Mouse (Mus musculus) kidney, postnatal 25 days (tissue): ENCODE measurements around the gene Gm9767.

Source experiments
- DNase-seq, 2 experiments: peaks; one replicate each; pipeline ENCODE4 v3.0.0; 2021; ENCODE audit warnings: mixed read lengths in 2 of 2

Gene Gm9767

DNA sequence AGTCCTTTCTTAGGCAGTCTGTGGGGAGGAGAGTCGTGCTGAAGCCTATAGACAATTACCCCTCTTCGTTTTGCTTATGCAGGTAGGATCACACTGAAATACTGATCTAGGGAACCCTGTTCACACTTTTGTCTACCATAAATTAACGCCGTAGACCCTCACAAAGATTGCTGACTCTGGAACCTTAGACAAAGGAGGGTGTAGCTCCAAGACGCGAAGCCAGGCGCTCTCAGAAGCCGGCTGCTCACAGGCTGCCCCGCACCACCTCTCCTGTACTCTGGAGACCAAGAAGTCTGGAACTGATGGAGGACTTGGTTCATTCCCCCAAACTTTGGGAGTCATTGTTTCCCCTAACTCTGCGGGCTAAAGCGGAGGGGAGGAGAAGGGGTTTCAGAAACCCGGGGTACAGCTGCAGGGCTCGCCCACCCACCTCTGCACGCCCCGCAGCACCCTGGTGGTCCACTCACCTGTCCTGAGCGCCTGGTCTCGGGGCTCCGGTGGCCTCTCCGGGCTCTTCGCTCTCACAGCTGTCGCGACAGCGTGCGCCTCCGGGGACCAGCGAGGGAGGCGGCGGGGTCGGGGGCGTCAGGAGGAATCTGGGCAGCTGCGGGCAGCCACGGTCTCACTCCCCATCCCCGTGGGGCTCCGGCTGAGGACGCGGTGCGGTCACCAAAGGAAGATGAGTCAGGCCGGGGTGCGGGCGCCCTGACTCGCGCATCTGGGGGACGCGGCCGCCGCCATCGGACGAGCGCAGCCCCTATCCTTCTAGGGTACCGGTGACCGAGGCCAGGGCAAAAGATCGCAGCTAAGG is at the start of gene Gm9767:
Gm9767 (plus strand) TSS at position 585 of the 811 bp plus-strand sequence.
- DNase-seq, result peak in 1 of 2 experiments; percentile 36

DNA sequence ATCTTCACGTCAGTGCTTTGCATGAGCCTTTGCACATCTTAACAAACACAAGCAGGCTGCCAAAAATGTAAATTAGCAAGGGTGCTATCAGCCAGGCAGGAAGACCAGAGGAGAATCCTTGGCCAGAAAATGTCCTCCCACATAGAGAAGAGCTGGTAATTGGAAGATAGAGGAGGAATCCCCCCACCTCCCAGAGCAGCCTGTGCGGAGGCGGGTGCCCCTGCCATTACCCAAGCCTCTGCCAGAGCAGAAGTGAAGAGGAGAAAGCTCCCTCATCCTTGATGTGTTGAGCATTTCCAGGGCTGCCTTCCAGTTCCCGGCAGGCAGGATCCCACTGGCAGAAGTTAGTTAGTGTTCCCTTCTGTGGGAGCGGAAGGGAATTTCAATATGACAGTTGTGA is 43.1 kb upstream of the Gm9767 start:
- no peak for DNase-seq

DNA sequence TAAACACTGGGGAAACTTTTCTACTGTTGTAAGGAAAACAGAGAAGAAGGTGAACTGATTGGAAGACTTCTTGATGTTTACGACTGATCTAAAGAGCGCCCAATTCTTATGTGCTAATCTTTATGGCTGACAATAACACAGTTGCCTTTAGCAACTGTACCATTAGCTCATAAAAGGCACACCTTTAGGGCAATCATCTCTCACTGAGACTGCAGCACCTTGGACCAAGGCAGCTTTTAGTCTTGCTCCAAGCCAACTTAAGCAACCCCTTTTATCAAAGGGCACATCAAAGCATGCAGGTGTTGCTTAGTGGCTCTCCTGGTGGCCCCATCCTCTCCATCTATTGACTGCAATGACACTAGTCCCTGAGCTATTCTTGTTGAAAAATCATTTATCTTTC is 26.9 kb upstream of the Gm9767 start:
- DNase-seq, result no peak

DNA sequence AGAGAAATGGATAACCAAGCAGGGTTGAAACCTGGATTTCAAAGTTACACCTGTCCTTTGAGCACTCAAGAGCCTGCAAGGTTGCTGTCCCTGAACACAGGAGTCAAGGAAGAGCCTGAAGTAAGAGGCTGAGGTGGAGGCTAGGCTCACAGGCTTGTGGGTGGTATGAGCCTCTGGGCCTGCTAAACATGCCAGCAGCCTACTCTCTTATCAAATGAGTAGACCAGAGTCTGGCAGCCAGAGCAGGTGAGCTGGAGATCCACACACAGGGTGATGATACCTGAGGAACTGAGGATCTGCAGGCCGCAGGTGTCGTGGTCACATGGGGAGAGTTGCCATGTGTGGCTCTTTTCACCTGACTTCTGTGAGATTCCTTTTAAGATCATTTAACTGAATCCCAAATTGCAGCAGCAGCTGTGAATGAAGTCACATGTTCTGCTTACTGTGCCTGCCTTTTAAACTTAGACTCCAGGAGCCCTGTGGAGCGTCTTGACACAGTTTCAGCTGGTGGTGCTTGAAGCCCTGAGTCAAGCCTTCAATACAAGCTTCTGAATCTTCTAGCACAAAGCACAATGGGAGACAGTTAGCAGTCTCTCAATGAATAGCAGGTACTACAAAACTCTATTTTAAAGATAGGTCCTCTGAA is 18.3 kb upstream of the Gm9767 start:
- DNase-seq, result no peak

DNA sequence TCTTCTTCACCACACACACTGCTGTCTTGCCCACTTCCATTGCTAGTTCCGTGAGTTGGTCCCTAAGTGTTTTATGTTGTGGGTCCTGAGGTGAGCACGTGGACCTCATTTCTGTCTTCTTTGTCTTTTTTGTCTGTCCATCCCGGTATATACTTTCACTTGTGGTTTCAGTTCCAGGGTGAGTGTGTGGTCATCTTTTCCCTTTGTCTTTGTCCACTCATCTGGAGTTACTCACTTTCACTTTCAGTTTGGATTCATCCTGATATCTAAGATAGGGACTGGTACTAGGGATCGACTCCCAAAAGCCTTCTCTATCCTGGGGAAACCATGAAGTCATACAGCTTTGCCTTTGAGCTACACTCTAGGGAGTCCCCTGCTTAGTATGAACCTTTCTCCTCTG is 15.0 kb upstream of the Gm9767 start:
- no peak for DNase-seq

DNA sequence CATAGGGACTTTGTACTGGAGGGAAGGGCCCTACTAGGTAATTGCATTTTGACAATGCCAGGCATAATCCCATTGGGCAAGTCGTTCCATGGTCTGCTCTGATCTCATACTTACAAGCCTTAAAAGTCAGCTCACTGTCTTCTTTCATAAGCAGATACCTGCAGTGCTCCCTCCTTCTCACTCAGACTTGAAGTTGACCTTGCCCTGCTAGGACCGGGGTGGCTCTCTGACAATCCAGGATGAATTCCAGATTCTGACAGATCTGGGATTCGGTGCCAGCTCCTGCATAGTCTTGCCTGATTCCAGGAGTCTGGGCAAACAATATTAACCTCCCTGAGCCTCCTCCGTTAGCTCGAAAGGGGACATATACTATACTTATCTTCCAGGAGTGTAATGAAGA is 6.1 kb upstream of the Gm9767 start:
- no peak for DNase-seq

DNA sequence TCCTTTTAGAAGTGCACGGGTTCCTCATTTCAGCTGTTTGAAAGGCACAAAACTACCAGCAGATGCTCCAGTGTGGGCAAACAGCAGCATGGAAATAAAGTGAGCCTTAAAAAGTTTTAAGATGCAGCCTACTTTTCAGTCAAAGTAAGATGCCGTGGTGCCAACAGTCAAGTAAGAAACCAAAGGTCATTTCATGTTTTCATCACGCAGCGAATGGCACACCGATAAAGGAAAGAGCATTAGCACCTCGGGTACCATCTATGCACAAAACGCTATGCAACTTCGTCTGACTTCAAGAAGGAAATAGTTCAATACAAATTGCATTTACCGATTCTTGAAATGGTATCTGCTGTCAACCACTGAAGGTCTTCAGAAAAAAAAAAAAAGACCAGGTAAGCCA is 1.1 kb upstream of the Gm9767 start:
- no peak for DNase-seq

DNA sequence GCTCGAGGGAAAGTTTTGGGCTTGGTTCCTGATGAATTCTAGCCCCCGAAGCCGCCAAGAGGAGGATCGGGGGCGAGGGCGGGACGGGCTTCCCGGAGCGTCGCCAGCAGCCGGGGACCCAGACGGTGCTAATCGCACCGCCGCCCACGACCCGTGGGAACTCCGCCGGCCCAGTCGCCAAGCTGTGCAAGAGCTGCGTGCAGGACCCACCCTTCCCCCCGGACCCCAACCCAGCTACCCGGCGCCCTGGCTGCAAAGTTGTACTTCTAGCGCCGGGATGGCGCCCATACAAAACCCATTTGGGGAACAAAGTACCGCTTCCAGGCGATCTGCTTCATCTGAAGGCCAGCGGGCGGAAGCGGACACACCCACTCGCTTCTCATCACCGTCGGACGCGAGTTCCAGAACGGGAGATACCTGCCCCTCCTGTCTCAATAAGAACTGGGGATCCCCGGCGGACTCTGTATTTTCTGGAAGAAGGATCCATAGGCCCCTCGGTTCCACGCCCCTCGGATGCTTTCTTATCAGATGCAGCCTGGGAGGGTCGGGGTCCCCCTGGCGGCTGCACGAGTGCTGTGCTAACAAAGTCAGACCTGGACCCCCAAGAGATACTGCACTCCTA is 577 bp downstream of the Gm9767 start, which contains the start of gene Tmem200a:
Tmem200a (minus strand) TSS at position 532 of the 622 bp plus-strand sequence.
- peak; percentile 42 to 46 for DNase-seq

DNA sequence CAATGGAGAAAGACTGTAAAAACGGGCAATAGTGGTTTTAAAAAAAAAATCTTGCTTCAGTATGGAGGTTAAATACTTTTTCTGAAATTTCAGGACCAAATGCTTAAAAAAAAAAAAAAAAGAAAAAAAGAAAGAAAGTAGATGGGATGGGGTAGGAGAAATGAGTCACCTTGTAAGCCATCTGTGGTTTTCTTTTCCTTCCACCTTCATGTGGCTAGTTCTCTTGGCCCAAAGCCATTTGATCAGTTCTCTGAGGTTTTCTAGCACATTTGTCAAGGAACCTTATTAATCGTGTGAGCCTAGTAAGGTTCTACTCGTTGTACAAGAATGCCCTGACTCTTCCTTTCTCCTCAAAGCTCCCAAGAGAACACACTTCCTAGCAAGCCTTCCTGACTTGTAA is 1.6 kb downstream of the Gm9767 start:
- DNase-seq, result no peak

DNA sequence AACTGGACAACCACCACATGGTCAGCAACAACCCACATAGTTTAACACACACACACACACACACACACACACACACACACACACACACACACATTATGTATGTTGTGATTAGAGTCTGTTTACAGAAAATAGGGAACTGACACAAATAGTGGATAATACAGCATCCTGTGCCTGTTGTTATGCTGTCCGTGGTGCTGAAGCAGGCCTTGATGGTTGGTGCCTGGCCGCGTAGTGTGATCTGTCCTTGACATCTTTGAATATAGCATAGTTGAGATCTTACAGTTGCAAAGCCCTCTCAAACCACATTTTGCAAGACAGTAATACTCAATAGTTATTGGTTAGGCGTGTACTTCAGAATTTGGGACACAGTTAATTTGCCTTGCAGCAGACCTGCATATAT is 4.0 kb downstream of the Gm9767 start:
- DNase-seq, result no peak

DNA sequence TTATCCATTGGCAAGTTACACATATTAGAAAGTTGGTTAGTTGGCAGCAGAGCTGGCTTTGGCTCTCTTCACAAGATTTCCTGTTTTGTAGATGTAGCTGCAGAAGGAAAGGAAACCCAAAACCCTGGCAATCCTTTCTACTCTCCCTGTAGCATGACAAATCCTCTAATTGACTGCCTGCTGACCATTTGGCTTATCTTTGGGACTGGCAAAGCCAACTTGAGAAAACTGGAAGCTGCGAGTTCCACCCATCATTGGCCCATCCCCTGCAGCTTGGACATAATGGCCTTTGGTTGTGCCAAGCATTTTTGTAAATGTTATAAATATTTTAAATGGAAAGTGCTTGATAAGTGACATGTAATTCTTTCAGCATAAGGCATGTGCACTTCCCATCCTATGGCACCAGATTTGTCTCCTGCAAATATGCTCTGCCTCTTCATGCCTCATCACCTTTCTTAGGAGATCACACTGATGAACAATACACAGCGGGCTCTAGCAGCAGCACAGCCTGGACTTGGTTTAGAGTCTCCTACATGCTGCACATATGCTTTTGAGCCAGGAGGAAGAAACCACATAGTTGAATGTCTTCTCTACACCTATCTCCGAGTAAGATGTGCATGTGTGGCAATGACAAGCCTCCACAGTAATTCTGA is 25.4 kb downstream of the Gm9767 start:
- no peak for DNase-seq

DNA sequence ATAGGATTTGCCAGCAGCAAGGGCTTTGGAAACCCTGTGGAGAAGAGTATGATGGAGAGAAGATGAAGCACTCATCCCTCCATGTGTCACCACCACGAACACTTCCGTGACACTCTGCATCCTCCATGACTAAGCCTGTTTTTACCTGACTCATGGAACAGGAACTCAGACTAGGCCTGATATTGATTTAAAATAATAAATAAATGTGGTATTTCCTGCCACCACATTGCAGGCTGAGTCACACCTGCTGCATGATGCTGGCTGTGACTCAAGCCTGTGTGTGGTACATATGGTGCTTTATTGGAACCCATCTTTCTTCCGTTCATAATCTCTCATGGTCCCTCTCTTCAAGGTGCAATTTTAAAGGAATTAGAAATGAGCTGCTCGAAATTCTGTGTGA is 36.4 kb downstream of the Gm9767 start:
- no peak for DNase-seq

DNA sequence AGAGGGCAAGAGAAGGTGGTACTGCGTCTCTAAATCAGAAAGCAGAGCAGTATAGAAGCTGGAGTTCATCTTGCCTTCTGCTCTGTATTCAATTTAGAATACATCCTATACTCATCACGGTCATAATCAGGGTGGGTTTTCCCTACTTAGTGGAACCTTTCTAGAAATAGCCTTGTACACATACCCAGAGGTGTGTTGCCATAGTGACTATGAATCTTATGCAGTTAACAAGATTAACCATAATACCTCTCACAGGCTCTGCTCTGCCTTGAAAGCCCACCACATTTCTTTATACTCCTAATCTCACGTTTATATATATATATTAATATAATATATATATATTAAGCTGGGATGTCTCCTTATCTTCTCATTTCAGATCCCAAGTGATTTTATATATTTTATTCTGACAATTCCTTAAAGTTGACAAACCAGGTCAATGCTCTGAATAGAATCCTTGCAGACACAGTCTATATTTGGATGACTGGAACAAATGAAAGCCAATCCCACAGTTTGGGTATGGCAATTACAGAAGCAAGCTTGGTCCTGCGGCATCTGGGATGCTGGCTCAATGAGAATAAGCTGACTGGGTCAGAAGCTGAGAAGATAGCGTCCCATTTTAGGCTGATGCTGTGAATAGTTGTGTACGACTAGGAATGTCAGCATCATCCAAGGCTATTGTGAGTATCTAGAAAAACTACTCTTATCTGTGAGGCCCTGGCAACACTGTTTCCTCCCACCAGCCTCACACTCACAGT is 41.2 kb downstream of the Gm9767 start:
- no peak for DNase-seq

DNA sequence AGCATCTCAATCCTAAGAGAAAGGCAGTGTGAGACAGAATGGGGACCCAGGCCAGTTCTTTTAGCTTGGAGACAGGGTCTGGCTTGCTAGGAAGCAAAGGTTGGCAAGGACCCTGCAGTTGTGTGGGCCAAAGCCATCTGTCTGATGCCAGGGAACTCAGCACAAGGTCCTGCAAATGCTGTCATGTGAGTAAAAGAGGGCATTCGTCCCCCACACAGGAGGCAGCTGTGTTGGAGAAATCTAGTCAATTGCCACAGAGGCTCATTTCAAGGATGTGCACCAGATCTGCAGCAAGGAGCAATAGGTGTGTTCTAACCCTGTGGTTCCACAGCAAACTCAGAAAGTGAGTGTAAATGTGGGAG is 41.7 kb downstream of the Gm9767 start:
- no peak for DNase-seq
